Mouse (Mus musculus) embryonic facial prominence, embryonic 10.5 days (tissue): ENCODE data around the gene D930007J09Rik. TPM values are rescaled to one million over a fixed set of nuclear protein-coding genes. Genes with fewer than 3 reads are reported as not detected.

Experiments
- DNase-seq: peaks from one replicate; pipeline ENCODE4 v3.0.0-alpha.2; 2017; ENCODE audit warnings: low spot score
- H3K27ac ChIP-seq: fragments of 300-500 bp; sonication (generic); replicated peaks from 2 replicates; pipeline ENCODE4 v1.5.1; 2016; ENCODE audit warnings: mild to moderate bottlenecking
- H3K27me3 ChIP-seq: fragments of 300-500 bp; sonication (generic); replicated peaks from 2 replicates; pipeline ENCODE4 v1.6.1; 2016; ENCODE audit warnings: low read depth, mild to moderate bottlenecking; ENCODE audit not compliant: poor library complexity, severe bottlenecking
- H3K36me3 ChIP-seq: fragments of 300-500 bp; sonication (generic); replicated peaks from 2 replicates; pipeline ENCODE4 v1.6.1; 2016; ENCODE audit warnings: mild to moderate bottlenecking, moderate library complexity
- H3K4me1 ChIP-seq: fragments of 300-500 bp; sonication (generic); 2 replicates; pipeline ENCODE4 v1.6.1; 2016
- H3K4me3 ChIP-seq: fragments of 300-500 bp; sonication (generic); 2 replicates; pipeline ENCODE4 v1.5.1; 2016; ENCODE audit warnings: mild to moderate bottlenecking, moderate library complexity
- H3K9me3 ChIP-seq: fragments of 300-500 bp; sonication (generic); 2 replicates; pipeline ENCODE4 v1.6.1; 2016; ENCODE audit warnings: mild to moderate bottlenecking
- WGBS: fragments of 180-500 bp; shearing (Covaris S2); methylation state at CpG from one replicate; pipeline ENCODE4 v1.1.7; 2016; 5-methylcytosine and 5-hydroxymethylcytosine counted together
- polyA plus RNA-seq: library from polyadenylated mRNA; unstranded; fragments of >200 nt; fragmentation: Nextera tagmentation; extraction: Ambion mirVana; gene quantifications from 2 replicates; pipeline ENCODE4 v1.2.1, GENCODE M21; 2016

The D930007J09Rik gene
- polyA plus RNA-seq, 1 experiment from 2014 or later, result not detected

DNA sequence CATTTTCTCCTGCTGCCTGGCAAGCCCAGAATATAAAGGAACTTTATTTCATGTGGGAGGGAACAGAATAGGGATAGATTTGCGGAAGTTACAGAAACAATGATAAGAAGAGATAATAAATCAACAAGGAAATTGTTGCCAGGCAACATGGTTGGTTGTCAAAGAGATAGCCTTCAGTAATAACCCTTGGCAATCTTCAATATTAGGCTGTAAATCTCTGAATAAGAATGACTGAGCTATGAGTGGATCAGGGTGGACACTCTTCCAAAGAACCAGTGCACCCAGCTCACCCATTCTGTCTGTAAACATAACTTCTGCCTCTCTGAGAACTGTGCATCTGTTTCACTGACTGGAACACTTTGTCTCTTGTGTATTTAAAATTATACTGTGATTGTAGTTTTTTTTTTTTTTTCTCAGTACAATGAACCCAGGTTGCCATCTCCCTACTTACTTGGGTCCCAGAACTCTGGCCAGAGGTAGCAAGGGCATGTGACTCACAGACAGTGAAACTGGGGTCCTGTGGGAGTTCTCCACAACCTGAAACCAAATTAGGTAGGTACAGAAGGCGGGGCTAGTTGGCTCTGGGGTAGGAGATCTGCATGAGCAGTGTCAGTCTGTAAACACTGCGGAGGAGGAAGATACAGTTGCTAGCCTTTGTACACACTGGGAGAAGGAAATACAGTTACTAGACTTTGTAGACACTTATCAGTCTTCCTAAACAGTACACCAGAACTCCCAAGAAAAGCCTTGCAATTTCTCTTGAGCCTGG lies 29.0 kb upstream of the D930007J09Rik start:
- Histone ChIP-seq H3K4me3 (no peak overlapping the region), H3K27ac (no peak overlapping the region), H3K9me3 (no peaks in the 10 kb centered on the region), H3K4me1 (no peaks in the 10 kb centered on the region), H3K36me3 (no peaks in the 10 kb centered on the region), H3K27me3 (no peaks in the 10 kb centered on the region)
- no peak for DNase-seq
- WGBS, result 89% methylated on average over 3 of the region's 3 CpGs

DNA sequence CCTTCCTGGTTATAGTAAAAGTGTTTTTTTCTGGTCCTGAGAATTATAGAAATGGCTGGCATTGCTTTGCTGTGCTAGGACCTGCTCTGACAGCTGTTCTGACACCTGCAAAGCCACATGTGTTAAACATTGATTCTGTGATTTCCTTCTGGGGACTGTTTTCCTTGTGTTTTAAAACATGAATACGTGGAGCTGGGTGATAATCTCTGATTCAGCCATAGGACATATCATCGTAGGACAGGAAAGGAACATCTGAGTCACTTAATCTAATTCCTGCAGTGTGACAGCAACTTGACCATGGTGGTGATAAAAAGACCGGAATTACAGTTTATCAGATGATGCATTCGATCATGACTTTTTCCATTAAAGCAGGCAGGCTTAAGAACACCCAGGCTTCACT lies 26.2 kb upstream of the D930007J09Rik start:
- no peaks in the 10 kb centered on the region for H3K9me3 ChIP-seq
- no peak overlapping the region for H3K4me3 ChIP-seq
- no peak overlapping the region for H3K27ac ChIP-seq
- no peaks in the 10 kb centered on the region for H3K4me1 ChIP-seq
- H3K36me3 ChIP-seq, result no peaks in the 10 kb centered on the region
- WGBS, result 90% methylated on average over 4 of the region's 4 CpGs
- no peaks in the 10 kb centered on the region for H3K27me3 ChIP-seq
- no peak for DNase-seq

DNA sequence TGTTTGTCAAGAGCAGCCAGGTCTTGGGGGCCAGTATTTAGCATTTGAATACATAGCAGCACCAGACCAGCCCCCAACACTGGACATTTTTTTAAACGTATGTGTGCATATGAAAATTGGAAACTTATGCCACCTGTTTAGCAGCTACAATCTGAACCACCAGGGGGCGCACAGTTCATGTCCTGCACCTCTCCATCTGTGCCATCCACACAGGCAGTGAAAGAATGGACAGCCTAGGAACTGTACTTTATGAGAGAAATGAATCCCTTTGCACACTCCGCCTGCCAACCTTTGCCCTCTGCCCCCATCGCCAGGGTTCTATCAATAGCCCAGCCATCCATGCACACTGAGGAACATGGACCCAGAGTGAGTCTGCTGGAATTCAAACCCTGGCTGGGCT lies 25.3 kb upstream of the D930007J09Rik start:
- 60% methylated on average over 4 of the region's 4 CpGs for WGBS
- Histone ChIP-seq H3K4me3 (no peak overlapping the region), H3K9me3 (no peaks in the 10 kb centered on the region), H3K36me3 (peaks cover 4% of the 10 kb centered on the region; the same call in 1 of the 2 replicates), H3K4me1 (no peaks in the 10 kb centered on the region), H3K27me3 (no peaks in the 10 kb centered on the region), H3K27ac (no peak overlapping the region)
- DNase-seq, result peak; percentile 61

DNA sequence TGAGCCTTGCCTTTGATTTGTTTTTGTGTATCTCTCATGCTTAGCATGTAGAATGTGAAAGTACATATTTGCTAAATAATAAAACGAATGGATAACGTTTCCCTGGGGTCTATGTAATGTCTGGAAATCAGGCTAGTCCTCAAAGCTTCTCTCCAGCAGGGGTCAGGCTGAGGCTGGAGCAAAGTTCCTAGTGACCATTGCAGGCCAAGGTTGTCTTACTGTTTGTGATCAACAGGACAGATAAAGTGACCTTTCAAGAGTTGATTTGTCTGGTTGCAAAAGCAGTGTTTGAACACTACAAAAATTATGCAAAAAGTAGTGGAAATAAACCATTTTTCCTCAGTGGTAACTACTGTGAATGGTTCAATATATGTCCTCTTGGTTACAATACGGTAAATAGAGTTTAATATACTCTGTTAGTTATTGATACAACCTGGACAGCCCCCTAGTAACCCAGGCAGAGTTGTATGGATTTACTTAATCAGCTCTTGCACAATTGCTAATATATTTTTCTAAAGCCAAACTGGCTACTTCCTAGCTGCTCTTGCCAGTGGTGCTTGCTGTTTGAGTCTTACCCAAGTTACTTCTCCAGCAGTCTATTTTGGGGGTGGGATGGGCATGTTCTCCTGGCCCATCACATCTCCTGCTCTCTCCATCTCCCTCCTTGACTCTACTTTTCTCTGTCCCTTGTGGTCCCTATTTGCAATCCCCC lies 24.6 kb upstream of the D930007J09Rik start:
- 79% methylated on average over 3 of the region's 3 CpGs for WGBS
- H3K27me3 ChIP-seq, result no peaks in the 10 kb centered on the region

DNA sequence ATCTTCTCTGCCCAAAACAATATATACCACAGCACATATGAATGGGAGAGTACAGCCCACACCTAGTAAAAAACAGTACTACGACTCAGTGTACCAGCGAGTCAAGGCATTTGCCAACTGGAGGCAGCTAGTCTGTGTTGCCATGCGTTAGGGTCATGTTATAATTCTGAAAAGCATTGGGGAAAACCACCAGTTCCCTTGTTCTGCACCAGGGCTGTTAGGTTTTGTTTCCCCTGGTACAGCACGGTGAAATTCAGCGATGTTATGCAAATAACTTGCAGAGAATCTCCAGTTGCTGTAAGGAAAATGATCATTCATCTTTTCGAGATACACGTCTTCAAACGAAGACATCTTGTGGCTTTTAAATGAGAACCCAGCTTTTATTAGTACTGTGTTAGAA lies 22.9 kb upstream of the D930007J09Rik start:
- no peak for DNase-seq

More for the DNA sequence above, 24.6 kb upstream of the D930007J09Rik start:
- DNase-seq, result no peak
- Histone ChIP-seq H3K4me1 (no peaks in the 10 kb centered on the region), H3K27ac (no peak overlapping the region), H3K36me3 (peaks cover 9% of the 10 kb centered on the region; the same call in 1 of the 2 replicates), H3K4me3 (no peak overlapping the region), H3K9me3 (no peaks in the 10 kb centered on the region)

DNA sequence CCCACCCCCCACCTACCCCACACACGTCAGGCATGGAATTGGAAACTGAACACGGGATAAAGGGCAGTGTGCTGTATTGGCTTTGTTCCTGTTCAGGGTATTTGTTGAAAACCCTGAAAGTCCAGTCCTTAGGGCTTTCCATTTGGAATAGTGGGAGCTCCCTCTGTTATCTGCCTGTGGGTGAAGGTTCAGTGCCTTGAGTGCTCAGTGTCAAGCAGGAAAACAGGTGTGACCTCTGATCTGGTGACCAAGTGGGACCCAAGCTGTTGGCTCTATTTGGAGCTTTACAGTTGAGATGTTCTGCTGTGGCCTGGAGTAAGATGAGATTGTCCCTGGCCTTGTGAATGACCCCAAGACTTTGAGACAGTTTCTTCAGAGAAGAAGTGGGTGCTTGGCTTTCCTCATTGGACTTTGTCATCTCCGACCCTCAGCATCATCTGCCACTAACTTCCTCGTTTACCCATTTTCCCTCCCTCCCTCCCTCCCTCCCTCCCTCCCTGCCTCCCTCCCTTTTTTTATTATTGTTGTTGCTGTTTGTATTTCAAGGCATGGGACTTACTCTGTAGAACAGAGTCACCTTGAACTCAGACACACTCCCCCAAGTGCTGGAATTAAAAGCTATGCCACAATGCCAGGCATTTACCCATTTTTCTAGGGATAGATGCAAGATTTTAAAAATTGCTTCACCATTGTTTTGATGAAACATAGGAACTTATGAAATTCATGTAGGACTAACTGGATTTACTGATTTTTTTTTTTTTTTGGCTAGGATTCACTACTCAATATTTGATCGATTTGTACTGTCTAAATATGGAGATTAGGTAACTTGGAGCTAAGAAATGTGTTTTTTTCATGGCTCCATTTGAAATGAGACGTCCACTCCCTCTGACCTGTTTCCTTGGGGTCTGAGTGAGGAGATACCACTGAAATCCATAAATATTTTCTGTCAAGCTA lies 22.0 kb upstream of the D930007J09Rik start:
- 79% methylated on average over 6 of the region's 6 CpGs for WGBS
- H3K4me3 ChIP-seq, result no peak overlapping the region

More for the DNA sequence above, 22.9 kb upstream of the D930007J09Rik start:
- no peaks in the 10 kb centered on the region for H3K27me3 ChIP-seq
- no peak overlapping the region for H3K4me3 ChIP-seq
- WGBS, result 92% methylated on average over 8 of the region's 8 CpGs
- H3K4me1 ChIP-seq, result no peaks in the 10 kb centered on the region
- no peaks in the 10 kb centered on the region for H3K9me3 ChIP-seq
- H3K36me3 ChIP-seq, result peaks cover 26% of the 10 kb centered on the region
- no peak overlapping the region for H3K27ac ChIP-seq

DNA sequence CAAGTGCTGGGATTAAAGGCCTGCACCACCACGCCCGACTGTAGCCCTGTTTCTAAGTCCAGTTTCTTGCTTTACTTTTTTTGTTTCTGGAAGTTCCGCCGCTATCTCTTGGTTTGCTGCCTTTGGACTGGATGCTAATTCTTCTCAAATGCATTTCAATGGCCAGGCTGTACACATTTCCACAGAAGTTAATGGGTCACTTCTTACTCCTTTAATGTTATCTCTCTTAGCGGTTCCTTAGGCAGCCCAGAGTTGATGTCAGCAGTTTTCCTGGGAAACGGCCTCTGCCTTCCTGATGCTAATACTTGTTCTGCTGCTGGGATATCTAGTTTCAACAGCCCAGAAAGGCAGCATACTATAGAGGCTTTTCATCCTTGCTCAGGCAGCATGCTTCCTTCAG lies 20.5 kb upstream of the D930007J09Rik start:
- DNase-seq, result no peak
- 90% methylated on average over 6 of the region's 6 CpGs for WGBS
- Histone ChIP-seq H3K9me3 (no peaks in the 10 kb centered on the region), H3K4me3 (no peak overlapping the region), H3K36me3 (peaks cover 50% of the 10 kb centered on the region), H3K4me1 (no peaks in the 10 kb centered on the region), H3K27me3 (no peaks in the 10 kb centered on the region), H3K27ac (no peak overlapping the region)

More for the DNA sequence above, 22.0 kb upstream of the D930007J09Rik start:
- H3K27ac ChIP-seq, result no peak overlapping the region
- no peaks in the 10 kb centered on the region for H3K9me3 ChIP-seq
- H3K4me1 ChIP-seq, result no peaks in the 10 kb centered on the region
- peaks cover 35% of the 10 kb centered on the region for H3K36me3 ChIP-seq
- DNase-seq, result no peak
- no peaks in the 10 kb centered on the region for H3K27me3 ChIP-seq

DNA sequence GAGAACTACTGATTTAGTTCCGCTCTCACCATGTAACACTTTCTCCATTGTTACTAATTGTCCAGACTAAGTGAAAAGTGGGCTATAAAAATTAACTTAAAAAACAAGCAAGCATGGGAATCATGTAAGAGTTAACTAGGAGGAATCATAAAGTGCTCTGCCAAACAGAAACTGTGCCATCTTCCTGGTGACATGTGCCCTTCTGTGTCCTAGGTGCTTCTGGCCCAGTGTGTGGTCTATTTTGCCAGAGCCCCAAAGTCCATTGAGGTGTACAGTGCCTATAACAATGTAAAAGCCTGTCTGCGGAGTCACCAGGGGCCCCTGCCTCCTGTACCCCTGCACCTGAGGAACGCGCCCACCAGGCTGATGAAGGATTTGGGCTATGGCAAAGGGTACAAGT lies 19.0 kb upstream of the D930007J09Rik start:
- Histone ChIP-seq H3K4me3 (no peak overlapping the region), H3K27ac (no peak overlapping the region), H3K27me3 (no peaks in the 10 kb centered on the region), H3K9me3 (no peaks in the 10 kb centered on the region), H3K36me3 (peaks cover 63% of the 10 kb centered on the region), H3K4me1 (no peaks in the 10 kb centered on the region)
- DNase-seq, result no peak
- WGBS, result 97% methylated on average over 4 of the region's 4 CpGs

DNA sequence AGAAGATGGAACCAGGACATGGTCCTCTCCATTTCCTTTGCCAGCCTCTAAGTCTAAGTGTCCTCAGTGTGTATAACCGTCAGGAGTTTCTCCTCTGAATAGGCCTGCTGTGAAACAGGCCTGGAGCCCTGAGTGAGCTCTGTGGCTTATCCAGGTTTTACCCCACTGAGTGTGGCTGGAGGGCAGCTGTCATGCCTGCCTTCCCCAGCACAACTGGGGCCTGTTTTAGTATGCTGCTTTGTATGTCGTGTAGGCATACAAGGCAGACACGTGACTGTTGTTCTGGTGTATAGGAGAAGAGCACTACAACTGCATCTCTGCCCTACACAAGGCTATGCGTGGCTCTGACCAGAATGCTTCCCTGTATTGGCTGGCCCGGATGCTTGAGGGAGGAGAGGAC lies 17.3 kb upstream of the D930007J09Rik start:
- Histone ChIP-seq H3K4me3 (no peak overlapping the region), H3K4me1 (no peaks in the 10 kb centered on the region), H3K27me3 (no peaks in the 10 kb centered on the region), H3K9me3 (no peaks in the 10 kb centered on the region), H3K27ac (no peak overlapping the region), H3K36me3 (peaks cover 75% of the 10 kb centered on the region)
- DNase-seq, result no peak
- 89% methylated on average over 5 of the region's 5 CpGs for WGBS

DNA sequence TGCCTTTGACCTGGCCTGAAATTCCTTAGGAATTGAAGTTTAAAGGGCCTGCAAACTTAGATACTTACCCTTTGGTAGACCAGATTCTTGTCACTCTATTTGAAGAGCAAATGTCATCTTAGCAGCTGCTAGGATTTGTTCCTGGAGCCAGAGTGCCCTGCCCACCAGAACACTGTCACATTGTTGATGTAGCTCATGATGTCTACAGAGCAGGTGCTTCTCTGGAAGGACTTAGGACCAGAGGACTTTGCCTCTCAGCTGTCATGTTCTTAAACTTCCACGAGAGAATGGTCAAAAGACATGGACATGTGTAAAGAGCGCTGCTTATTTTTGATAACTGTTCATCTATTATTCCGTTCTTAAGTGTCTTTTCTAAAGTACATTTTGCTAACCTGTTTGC lies 16.6 kb upstream of the D930007J09Rik start:
- H3K9me3 ChIP-seq, result no peaks in the 10 kb centered on the region
- H3K27ac ChIP-seq, result no peak overlapping the region
- WGBS, result 95% methylated on average over 3 of the region's 3 CpGs
- no peaks in the 10 kb centered on the region for H3K27me3 ChIP-seq
- H3K4me1 ChIP-seq, result no peaks in the 10 kb centered on the region
- no peak for DNase-seq
- peaks cover 78% of the 10 kb centered on the region for H3K36me3 ChIP-seq
- no peak overlapping the region for H3K4me3 ChIP-seq

DNA sequence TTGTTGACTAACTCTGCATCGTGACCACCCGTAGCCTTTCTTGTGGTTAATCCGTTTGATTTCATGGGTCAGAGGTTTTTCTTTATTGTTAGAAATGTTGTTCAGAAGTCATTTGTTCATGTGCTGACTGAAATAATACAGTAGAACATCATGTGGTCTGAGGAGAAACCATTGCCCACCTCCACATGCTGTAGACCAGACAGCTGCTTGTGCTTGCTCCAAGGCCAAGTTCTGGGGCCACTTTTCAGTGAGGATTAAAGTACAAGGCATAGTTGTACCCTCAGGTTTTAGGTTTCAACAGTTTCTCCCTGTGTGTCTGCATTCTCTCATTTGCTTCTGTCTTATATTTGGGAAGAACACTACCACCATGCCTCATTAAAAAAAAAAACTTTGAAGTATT lies 5.0 kb upstream of the D930007J09Rik start:
- no peaks in the 10 kb centered on the region for H3K27me3 ChIP-seq
- DNase-seq, result no peak
- peaks cover 20% of the 10 kb centered on the region for H3K4me1 ChIP-seq
- peaks cover 44% of the 10 kb centered on the region for H3K36me3 ChIP-seq
- 85% methylated on average over 3 of the region's 3 CpGs for WGBS
- H3K9me3 ChIP-seq, result no peaks in the 10 kb centered on the region
- H3K27ac ChIP-seq, result no peak overlapping the region
- H3K4me3 ChIP-seq, result no peak overlapping the region

DNA sequence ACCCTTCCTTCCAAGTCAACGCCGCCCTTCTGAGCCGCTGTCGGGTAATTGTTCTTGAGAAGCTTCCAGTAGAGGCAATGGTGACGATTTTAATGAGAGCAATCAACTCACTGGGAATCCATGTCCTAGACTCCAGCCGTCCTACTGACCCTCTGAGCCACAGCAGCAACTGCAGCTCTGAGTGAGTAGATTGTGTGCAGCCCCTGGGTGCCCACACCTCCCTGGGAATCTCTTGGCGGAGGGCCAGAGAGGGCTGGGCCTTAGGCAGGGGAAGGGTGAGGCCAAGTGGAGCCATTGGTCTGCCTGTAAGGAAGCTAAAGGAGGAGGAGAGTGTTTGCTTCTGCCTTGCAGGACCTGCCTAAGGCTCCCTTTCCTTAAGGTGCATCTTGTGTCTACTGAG lies 4.2 kb upstream of the D930007J09Rik start:
- Histone ChIP-seq H3K27me3 (no peaks in the 10 kb centered on the region), H3K36me3 (peaks cover 44% of the 10 kb centered on the region), H3K9me3 (no peaks in the 10 kb centered on the region), H3K4me3 (no peak overlapping the region), H3K4me1 (peaks cover 26% of the 10 kb centered on the region), H3K27ac (no peak overlapping the region)
- WGBS, result 92% methylated on average over 7 of the region's 7 CpGs
- no peak for DNase-seq
